ENCODE assay signal across 9 mouse cellular contexts in genomic region chr11:88970202-88970732, GRCm38 (mm10). TPM values are rescaled to one million over a fixed set of nuclear protein-coding genes. Genes with fewer than 3 reads are reported as not detected.
A peak's percentile ranks its signal among the peaks of the same experiment; 100 is the strongest.
DNase-seq lines count a peak whose midpoint lies in the region; ATAC-seq lines count a peak whose summit lies in the region.
"Had no signal": no experiment of that assay in that cellular context is flagged by ENCODE, and none has a peak within 500 bp of the region (broad histone marks: within the 10 kb centered on the region; RNA-seq: fewer than 3 reads in every experiment).

TSS of gene Coil (plus strand) at chr11:88970252.

- no peaks in the 10 kb centered on the region for H3K9me3 ChIP-seq in heart, embryonic 12.5 days (replicated peaks)
- H3K9me3 ChIP-seq in hindbrain, embryonic 16.5 days (ENCODE audit: control insufficient read depth, low read length) = no peaks in the 10 kb centered on the region
- no peaks in the 10 kb centered on the region for H3K9me3 ChIP-seq in midbrain, embryonic 16.5 days (replicated peaks; ENCODE audit: control insufficient read depth, low read length, poor library complexity, severe bottlenecking)

- H3K27ac ChIP-seq in heart, embryonic 12.5 days (ENCODE audit: poor library complexity, severe bottlenecking) = no peak within 1 kb of the TSS
- no peak within 1 kb of the TSS for H3K27ac ChIP-seq in hindbrain, embryonic 16.5 days (ENCODE audit: low read depth, low read length)
- H3K27ac ChIP-seq in midbrain, embryonic 16.5 days (ENCODE audit: low read length) = no peak within 1 kb of the TSS

- ATAC-seq in heart, embryonic 12.5 days (ENCODE audit: insufficient number of reproducible peaks, low FRiP score) = no peak; the same call in 1 of the 2 replicates
- ATAC-seq in hindbrain, embryonic 16.5 days = no peak
- ATAC-seq in midbrain, embryonic 16.5 days = no peak
- ATAC-seq: Patski had no signal

- WGBS in heart, embryonic 12.5 days = 34% methylated on average over 2 of the region's 2 CpGs
- WGBS in hindbrain, embryonic 16.5 days = 38% methylated on average over 2 of the region's 2 CpGs
- 35% methylated on average over 2 of the region's 2 CpGs for WGBS in midbrain, embryonic 16.5 days

- H3K27me3 ChIP-seq in heart, embryonic 12.5 days (replicated peaks) = no peaks in the 10 kb centered on the region
- no peaks in the 10 kb centered on the region for H3K27me3 ChIP-seq in hindbrain, embryonic 16.5 days (replicated peaks; ENCODE audit: control insufficient read depth, insufficient read depth, low read length)
- peaks cover 3% of the 10 kb centered on the region; the same call in 1 of the 2 replicates for H3K27me3 ChIP-seq in midbrain, embryonic 16.5 days (ENCODE audit: control insufficient read depth, insufficient read depth, low read depth, low read length)
- H3K27me3 ChIP-seq: Patski had no signal

- no peak within 1 kb of the TSS for H3K4me3 ChIP-seq in heart, embryonic 12.5 days
- H3K4me3 ChIP-seq in hindbrain, embryonic 16.5 days (ENCODE audit: low read length) = no peak within 1 kb of the TSS
- no peak within 1 kb of the TSS for H3K4me3 ChIP-seq in midbrain, embryonic 16.5 days (ENCODE audit: low read depth, low read length)

- peaks cover 10% of the 10 kb centered on the region for H3K4me1 ChIP-seq in heart, embryonic 12.5 days (replicated peaks)
- H3K4me1 ChIP-seq in hindbrain, embryonic 16.5 days (ENCODE audit: control insufficient read depth, insufficient read depth, low read depth, low read length) = peaks cover 6% of the 10 kb centered on the region
- peaks cover 9% of the 10 kb centered on the region for H3K4me1 ChIP-seq in midbrain, embryonic 16.5 days (ENCODE audit: control insufficient read depth, insufficient read depth, low read length)

- H3K36me3 ChIP-seq in heart, embryonic 12.5 days = no peaks in the 10 kb centered on the region
- no peaks in the 10 kb centered on the region for H3K36me3 ChIP-seq in hindbrain, embryonic 16.5 days (ENCODE audit: control insufficient read depth, insufficient read depth, low read length)
- no peaks in the 10 kb centered on the region for H3K36me3 ChIP-seq in midbrain, embryonic 16.5 days (ENCODE audit: control insufficient read depth, insufficient read depth, low read length)

- no peak for DNase-seq in heart, adult 8-10 months (ENCODE audit: low spot score)
- peak; percentile 36 for DNase-seq in urinary bladder, adult 2 months (ENCODE audit: low spot score)
- no peak for DNase-seq in urinary bladder, adult 18-20 months (ENCODE audit: low spot score in 2 of 2)
- DNase-seq in Muller cell, postnatal 12 days (ENCODE audit: inconsistent ontology term) = no peak
- DNase-seq in right cerebral cortex, postnatal 36 days (ENCODE audit: low spot score in 2 of 2) = no peak

- no peak within 1 kb of the TSS for H3K9ac ChIP-seq in heart, embryonic 12.5 days
- no peak within 1 kb of the TSS for H3K9ac ChIP-seq in hindbrain, embryonic 16.5 days (ENCODE audit: low read depth, low read length)
- H3K9ac ChIP-seq in midbrain, embryonic 16.5 days (ENCODE audit: low read depth, low read length) = no peak within 1 kb of the TSS

- no peak within 1 kb of the TSS for H3K4me2 ChIP-seq in heart, embryonic 12.5 days
- no peak within 1 kb of the TSS for H3K4me2 ChIP-seq in hindbrain, embryonic 16.5 days (ENCODE audit: low read length)
- H3K4me2 ChIP-seq in midbrain, embryonic 16.5 days (ENCODE audit: low read length) = no peak within 1 kb of the TSS

RNA-seq across cellular contexts. Expression of gene Coil, which starts in this region (rescaled TPM):
- 15.5 and 16.1 TPM in 2 replicates for polyA plus RNA-seq in heart, embryonic 12.5 days (2016; fragmentation: Nextera tagmentation; extraction: Ambion mirVana)
- total RNA-seq in heart, adult 8-10 months (2022) = 1 to 10 TPM; 4.2 to 5.4 (median 4.8) TPM
- polyA plus RNA-seq in urinary bladder, adult 2 months (2012; rRNA removed) = 9.7 and 10.9 TPM in 2 replicates
- polyA plus RNA-seq in hindbrain, embryonic 16.5 days (2015; fragmentation: Nextera tagmentation; extraction: Ambion mirVana) = 26.6 and 27.6 TPM in 2 replicates
- polyA plus RNA-seq in midbrain, embryonic 16.5 days (2015; fragmentation: Nextera tagmentation; extraction: Ambion mirVana) = 30.4 and 31.0 TPM in 2 replicates
